Mouse (Mus musculus) liver, embryonic 11.5 days (tissue): ENCODE results near the gene Sncg. TPM values are rescaled to one million over a fixed set of nuclear protein-coding genes. Genes with fewer than 3 reads are reported as not detected.
A peak's percentile ranks its signal among the peaks of the same experiment; 100 is the strongest.
"Not testable (repeated sequence)": the region's sequence is repeated elsewhere in the genome, so short reads cannot be mapped to it uniquely, and the experiment has no call there.

Experiments used
- ATAC-seq: fragments of 200-750 bp; cut with Nextera tagmentation; replicated peaks from 2 replicates; pipeline ENCODE4 v1.8.0; 2017; ENCODE audit warnings: moderate number of reproducible peaks, mild to moderate bottlenecking, moderate TSS enrichment, moderate library complexity; ENCODE audit not compliant: low FRiP score
- DNase-seq: peaks from one replicate; pipeline ENCODE4 v3.0.0-alpha.2; 2017; ENCODE audit warnings: low spot score
- H3K27ac ChIP-seq: fragments of 300-500 bp; sonication (generic); 2 replicates; pipeline ENCODE4 v1.5.1; 2014; ENCODE audit warnings: mild to moderate bottlenecking, low read depth, low read length, control low read depth
- H3K27me3 ChIP-seq: fragments of 300-500 bp; sonication (generic); replicated peaks from 2 replicates; pipeline ENCODE4 v1.6.1; 2014; ENCODE audit warnings: low read length, mixed read lengths; ENCODE audit not compliant: control insufficient read depth, insufficient read depth
- H3K36me3 ChIP-seq: fragments of 300-500 bp; sonication (generic); 2 replicates; pipeline ENCODE4 v1.6.1; 2014; ENCODE audit warnings: mild to moderate bottlenecking, low read length, moderate library complexity, mixed read lengths; ENCODE audit not compliant: control insufficient read depth, insufficient read depth
- H3K4me1 ChIP-seq: fragments of 300-500 bp; sonication (generic); replicated peaks from 2 replicates; pipeline ENCODE4 v1.6.1; 2014; ENCODE audit warnings: low read length, mixed read lengths; ENCODE audit not compliant: control insufficient read depth, insufficient read depth
- H3K4me2 ChIP-seq: fragments of 300-500 bp; sonication (generic); 2 replicates; pipeline ENCODE4 v1.6.1; 2014; ENCODE audit warnings: mild to moderate bottlenecking, control low read depth, moderate library complexity
- H3K4me3 ChIP-seq: fragments of 300-500 bp; sonication (generic); 2 replicates; pipeline ENCODE4 v1.5.1; 2014; ENCODE audit warnings: low read depth, low read length, control low read depth
- H3K9ac ChIP-seq: fragments of 300-500 bp; sonication (generic); 2 replicates; pipeline ENCODE4 v1.6.1; 2014; ENCODE audit warnings: low read depth, low read length, control low read depth
- H3K9me3 ChIP-seq: fragments of 300-500 bp; sonication (generic); 2 replicates; pipeline ENCODE4 v1.6.1; 2016; ENCODE audit warnings: low read length, inconsistent platforms, mixed read lengths; ENCODE audit not compliant: control insufficient read depth
- WGBS: fragments of 180-500 bp; shearing (Covaris S2); extraction: QIAGEN DNeasy Blood & Tissue Kit; methylation state at CpG from one replicate; pipeline ENCODE4 v1.1.7; 2014; 5-methylcytosine and 5-hydroxymethylcytosine counted together
- polyA plus RNA-seq: library from polyadenylated mRNA; unstranded; fragments of >200 nt; fragmentation: Nextera tagmentation; extraction: Ambion mirVana; gene quantifications from 2 replicates; pipeline ENCODE4 v1.2.1, GENCODE M21; 2014

Sncg gene
- polyA plus RNA-seq, 1 experiment from 2014 or later, result 1.6 TPM

- DNase-seq, result no peak
- Histone ChIP-seq H3K36me3 (no peaks in the 10 kb centered on the region), H3K9ac (no peak overlapping the region), H3K27ac (no peak overlapping the region), H3K4me1 (no peaks in the 10 kb centered on the region), H3K27me3 (no peaks in the 10 kb centered on the region), H3K4me2 (peak overlapping the region; percentile 21; the same call in 1 of the 2 replicates), H3K4me3 (0 out of 2 replicates have a peak overlapping the region, but pooled peaks have one; percentile 11), H3K9me3 (no peaks in the 10 kb centered on the region)
- ATAC-seq, result no peak
- WGBS, result 79% methylated on average over 5 of the region's 5 CpGs
These were observed 1.4 kb upstream of the Sncg start for GRCm38 (mm10) chr14:34375941-34376340.

GRCm38 (mm10) chr14:34375415-34375904 is 871 bp upstream of the Sncg start, which contains the start of gene Mmrn2:
TSS of gene Mmrn2 (plus strand) at chr14:34375465.
- H3K36me3 ChIP-seq, result no peaks in the 10 kb centered on the region
- H3K27ac ChIP-seq, result no peak within 1 kb of the TSS
- 0 out of 2 replicates have a peak within 1 kb of the TSS, but pooled peaks have one; percentile 11 for H3K4me3 ChIP-seq
- H3K4me2 ChIP-seq, result peak within 1 kb of the TSS; percentile 31; the same call in 1 of the 2 replicates
- H3K9me3 ChIP-seq, result no peaks in the 10 kb centered on the region
- DNase-seq (no peak), ATAC-seq (no peak)
- WGBS, result 58% methylated on average over 13 of the region's 13 CpGs
- H3K4me1 ChIP-seq, result no peaks in the 10 kb centered on the region
- no peaks in the 10 kb centered on the region for H3K27me3 ChIP-seq
- no peak within 1 kb of the TSS for H3K9ac ChIP-seq

- no peaks in the 10 kb centered on the region for H3K36me3 ChIP-seq
- DNase-seq (no peak), ATAC-seq (no peak)
- no peaks in the 10 kb centered on the region for H3K27me3 ChIP-seq
- WGBS, result 64% methylated on average over 6 of the region's 6 CpGs
- no peak overlapping the region for H3K9ac ChIP-seq
- H3K4me3 ChIP-seq, result no peak overlapping the region
- no peak overlapping the region for H3K4me2 ChIP-seq
- no peak overlapping the region for H3K27ac ChIP-seq
- no peaks in the 10 kb centered on the region for H3K9me3 ChIP-seq
- H3K4me1 ChIP-seq, result no peaks in the 10 kb centered on the region
These were observed 1.0 kb downstream of the Sncg start for GRCm38 (mm10) chr14:34373581-34373980.

DNA sequence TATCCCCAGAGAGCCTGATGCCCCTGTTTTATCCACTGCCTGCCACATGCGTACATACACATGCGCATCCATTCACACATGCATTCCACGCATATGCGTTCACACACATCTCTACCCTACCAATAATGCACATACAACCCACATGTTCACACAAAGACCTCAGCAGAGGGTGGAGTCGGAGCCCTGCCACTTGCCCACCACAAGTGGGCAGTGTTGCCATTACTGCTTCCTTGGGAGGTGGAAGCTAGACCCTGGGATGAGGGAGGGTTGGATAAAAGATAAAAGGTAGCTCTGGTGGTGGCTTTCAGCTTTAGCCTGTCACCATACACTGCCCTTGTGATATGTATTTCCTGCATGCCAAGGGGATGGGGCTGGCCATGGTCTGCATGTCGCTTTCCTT is 1.9 kb downstream of the Sncg start:
- Histone ChIP-seq H3K4me3 (no peak overlapping the region), H3K36me3 (no peaks in the 10 kb centered on the region), H3K27me3 (no peaks in the 10 kb centered on the region), H3K9ac (no peak overlapping the region), H3K9me3 (no peaks in the 10 kb centered on the region), H3K4me2 (no peak overlapping the region), H3K4me1 (no peaks in the 10 kb centered on the region), H3K27ac (no peak overlapping the region)
- 81% methylated on average over 6 of the region's 6 CpGs for WGBS
- ATAC-seq (no peak), DNase-seq (no peak)

DNA sequence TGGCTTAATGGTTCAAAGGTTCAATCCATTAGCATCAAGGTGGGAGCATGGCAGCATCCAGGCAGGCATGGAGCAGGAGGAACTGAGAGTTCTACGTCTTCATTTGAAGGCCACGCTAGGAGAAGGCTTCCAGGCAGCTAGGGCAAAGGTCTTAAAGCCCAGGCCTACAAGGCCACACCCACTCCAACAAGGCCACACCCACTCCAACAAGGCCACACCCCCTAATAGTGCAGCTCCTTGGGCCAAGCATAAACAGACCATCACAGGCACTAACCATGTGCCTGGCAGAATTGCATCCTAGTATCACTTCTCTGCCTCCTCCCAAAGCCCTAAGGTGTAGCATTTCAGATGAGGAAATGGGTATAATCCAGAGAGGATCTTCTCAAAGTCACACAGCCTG is 2.8 kb downstream of the Sncg start:
- ATAC-seq, result no peak; the same call in 1 of the 2 replicates
- H3K4me2 ChIP-seq, result no peak overlapping the region
- no peaks in the 10 kb centered on the region for H3K27me3 ChIP-seq
- no peaks in the 10 kb centered on the region for H3K36me3 ChIP-seq
- H3K9ac ChIP-seq, result no peak overlapping the region
- no peak overlapping the region for H3K27ac ChIP-seq
- no peaks in the 10 kb centered on the region for H3K4me1 ChIP-seq
- no peaks in the 10 kb centered on the region for H3K9me3 ChIP-seq
- H3K4me3 ChIP-seq, result no peak overlapping the region
- DNase-seq, result no peak
- 70% methylated on average over 2 of the region's 2 CpGs for WGBS

DNA sequence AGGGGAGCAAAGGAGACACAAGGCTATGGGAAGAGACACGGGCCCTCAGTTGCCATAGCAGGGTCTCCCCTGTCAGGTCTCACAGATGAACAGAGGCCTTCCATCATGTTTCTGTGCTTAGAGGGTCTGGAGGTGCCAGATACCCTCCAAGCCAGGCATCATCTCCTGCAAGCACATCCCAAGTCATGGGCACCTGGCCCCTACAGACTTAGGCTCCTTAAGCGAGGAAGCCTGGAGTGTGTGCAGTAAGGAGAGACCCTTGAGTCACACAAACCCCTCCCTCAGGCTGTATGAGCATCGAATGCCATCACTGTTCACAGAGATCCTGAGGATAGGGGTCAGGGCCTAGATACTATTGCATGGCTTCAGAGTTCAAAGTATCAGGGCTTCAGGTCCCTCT is 3.7 kb downstream of the Sncg start:
- H3K4me2 ChIP-seq, result no peak overlapping the region
- WGBS, result 75% methylated on average over 3 of the region's 3 CpGs
- H3K27me3 ChIP-seq, result no peaks in the 10 kb centered on the region
- ATAC-seq (no peak), DNase-seq (no peak)
- H3K36me3 ChIP-seq, result no peaks in the 10 kb centered on the region
- H3K9ac ChIP-seq, result no peak overlapping the region
- no peaks in the 10 kb centered on the region for H3K4me1 ChIP-seq
- no peak overlapping the region for H3K4me3 ChIP-seq
- H3K9me3 ChIP-seq, result no peaks in the 10 kb centered on the region
- H3K27ac ChIP-seq, result no peak overlapping the region

GRCm38 (mm10) chr14:34370203-34370602 is 4.4 kb downstream of the Sncg start:
- H3K4me2 ChIP-seq, result no peak overlapping the region
- ATAC-seq (no peak), DNase-seq (no peak)
- H3K9me3 ChIP-seq, result no peaks in the 10 kb centered on the region
- H3K4me1 ChIP-seq, result no peaks in the 10 kb centered on the region
- H3K9ac ChIP-seq, result no peak overlapping the region
- H3K27ac ChIP-seq, result no peak overlapping the region
- H3K36me3 ChIP-seq, result no peaks in the 10 kb centered on the region
- H3K4me3 ChIP-seq, result no peak overlapping the region
- H3K27me3 ChIP-seq, result no peaks in the 10 kb centered on the region
- WGBS, result 63% methylated on average over 3 of the region's 3 CpGs

- H3K9me3 ChIP-seq, result no peaks in the 10 kb centered on the region
- no peak overlapping the region for H3K27ac ChIP-seq
- WGBS, result 64% methylated on average over 2 of the region's 2 CpGs
- no peaks in the 10 kb centered on the region for H3K36me3 ChIP-seq
- H3K4me1 ChIP-seq, result peaks cover 2% of the 10 kb centered on the region; the same call in 1 of the 2 replicates
- H3K27me3 ChIP-seq, result 0 out of 2 replicates have a peak, but pooled peaks cover 2% of the 10 kb centered on the region
- no peak overlapping the region for H3K4me3 ChIP-seq
- no peak for ATAC-seq
- no peak for DNase-seq
- H3K9ac ChIP-seq, result no peak overlapping the region
- no peak overlapping the region for H3K4me2 ChIP-seq
These were observed 9.5 kb downstream of the Sncg start for GRCm38 (mm10) chr14:34365147-34365507.

DNA sequence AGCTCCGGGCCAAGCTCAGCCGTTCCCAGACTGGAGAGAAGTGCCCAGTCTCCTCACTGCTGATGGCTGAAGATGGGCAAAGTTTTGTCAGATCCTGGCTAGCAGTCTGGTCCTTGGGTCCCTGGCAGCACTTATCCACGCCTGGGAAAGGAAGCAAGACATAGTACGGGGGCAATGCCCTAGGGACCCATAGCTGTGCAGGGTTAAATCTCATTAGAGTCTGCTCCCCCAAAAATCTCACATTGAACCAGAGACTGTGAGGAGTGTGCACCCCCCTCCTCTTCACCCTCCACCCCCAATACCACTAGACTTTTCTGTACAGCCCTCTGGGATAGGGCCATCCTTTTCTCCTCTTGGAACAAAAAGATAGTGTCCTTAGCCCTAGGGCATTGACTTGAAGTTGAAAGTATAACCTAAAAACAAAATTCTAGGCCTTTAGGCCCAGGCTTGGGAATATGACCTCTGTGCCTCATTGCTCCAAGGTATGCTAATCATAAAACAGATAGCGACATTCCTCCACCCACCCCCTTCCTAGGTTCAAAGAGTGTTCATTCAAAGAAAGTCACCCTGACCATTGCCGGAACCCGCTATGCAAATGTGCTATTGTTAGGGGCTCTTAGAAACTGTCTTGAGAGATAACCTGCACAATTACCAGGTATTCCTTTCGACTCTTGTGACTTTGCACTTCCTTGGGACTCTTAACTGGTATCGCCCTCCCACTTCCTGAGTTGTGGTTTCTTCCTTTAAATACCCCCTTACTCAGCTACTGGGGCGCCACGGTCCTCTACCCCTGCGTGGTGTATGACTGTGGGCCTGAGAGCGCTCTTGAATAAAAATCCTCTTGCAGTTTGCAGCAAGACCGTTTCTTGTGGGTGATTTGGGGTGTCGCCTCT is 10.1 kb downstream of the Sncg start:
- not testable (repeated sequence) for DNase-seq, H3K27me3 ChIP-seq, ATAC-seq, H3K36me3 ChIP-seq, H3K27ac ChIP-seq, H3K9ac ChIP-seq, H3K4me3 ChIP-seq, H3K9me3 ChIP-seq, H3K4me1 ChIP-seq
- WGBS, result 81% methylated on average over 15 of the region's 15 CpGs
- H3K4me2 ChIP-seq, result peak overlapping the region; percentile 80
